Mouse (Mus musculus) embryo, embryonic 9.5 days (tissue): Measurements from ENCODE around the gene Mmp3.
"Not testable (repeated sequence)": the region's sequence is repeated elsewhere in the genome, so short reads cannot be mapped to it uniquely, and the experiment has no call there.

Source experiments
- DNase-seq: peaks from one replicate; pipeline ENCODE4 v3.0.0-alpha.2; 2017; ENCODE audit errors: extremely low spot score

Mmp3 gene

GRCm38 (mm10) chr9:7445522-7445921 lies at the start of gene Mmp3:
Mmp3 (plus strand) TSS chr9:7445822.
- DNase-seq = no peak

DNA sequence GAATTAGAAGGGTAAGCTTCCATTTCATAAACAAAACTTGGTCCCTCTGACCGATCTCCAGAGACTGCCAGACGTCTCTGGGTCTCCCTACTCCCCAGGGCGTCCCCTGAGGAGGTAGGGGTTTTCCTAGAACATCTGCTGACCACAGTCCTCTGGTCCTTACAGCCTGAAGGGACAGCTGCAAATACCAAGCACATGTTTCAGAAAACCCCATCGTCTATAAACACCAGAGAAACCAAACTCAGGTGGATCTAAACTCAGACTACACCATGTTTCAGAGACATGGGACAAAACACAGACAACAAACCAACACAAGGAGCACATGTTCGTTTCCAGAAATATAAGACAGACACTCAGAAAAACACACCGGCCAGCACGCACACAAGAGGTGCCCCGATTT lies 49.1 kb upstream of the Mmp3 start:
- DNase-seq = not testable (repeated sequence)

GRCm38 (mm10) chr9:7453302-7453701 lies 7.7 kb downstream of the Mmp3 start:
- DNase-seq = no peak

DNA sequence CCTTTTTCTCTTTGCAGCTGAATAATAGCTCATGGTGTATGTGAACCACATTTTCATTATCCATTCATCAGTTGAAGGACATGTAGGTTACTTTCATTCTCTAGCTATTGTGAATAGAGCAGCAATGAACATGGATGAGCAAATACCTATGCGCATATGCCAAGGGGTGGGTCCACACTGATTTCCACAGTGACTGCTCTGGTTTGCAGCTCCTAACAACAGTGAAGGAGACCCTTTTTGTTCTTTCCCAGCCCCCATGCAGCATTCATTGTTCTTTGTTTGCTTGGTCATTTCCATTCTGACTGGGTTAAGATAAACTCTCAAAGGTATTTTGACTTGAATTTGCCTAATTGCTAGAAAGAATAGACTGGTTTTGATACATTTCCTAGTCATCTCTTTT lies 24.6 kb downstream of the Mmp3 start:
- DNase-seq = no peak

- no peak for DNase-seq
These were observed 38.2 kb downstream of the Mmp3 start for GRCm38 (mm10) chr9:7483684-7484394.

DNA sequence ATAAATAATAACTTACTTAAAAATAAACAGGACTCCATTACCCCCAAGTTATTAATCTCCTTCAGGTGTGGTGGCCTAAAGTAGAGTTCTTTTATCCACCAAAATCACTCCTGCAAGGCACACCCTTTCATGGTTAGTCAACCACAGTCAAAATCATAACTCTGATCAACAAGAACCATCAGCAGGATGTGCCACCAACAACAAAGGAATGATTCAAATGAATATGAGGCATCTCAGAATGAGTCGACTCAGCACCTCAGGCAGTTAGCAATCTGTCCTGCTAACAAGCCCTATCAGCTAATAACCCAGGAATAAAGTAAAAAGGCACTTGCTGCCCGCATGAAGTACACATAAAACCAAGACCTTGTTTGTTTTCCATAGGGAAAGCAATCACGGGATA lies 55.5 kb downstream of the Mmp3 start:
- no peak for DNase-seq

DNA sequence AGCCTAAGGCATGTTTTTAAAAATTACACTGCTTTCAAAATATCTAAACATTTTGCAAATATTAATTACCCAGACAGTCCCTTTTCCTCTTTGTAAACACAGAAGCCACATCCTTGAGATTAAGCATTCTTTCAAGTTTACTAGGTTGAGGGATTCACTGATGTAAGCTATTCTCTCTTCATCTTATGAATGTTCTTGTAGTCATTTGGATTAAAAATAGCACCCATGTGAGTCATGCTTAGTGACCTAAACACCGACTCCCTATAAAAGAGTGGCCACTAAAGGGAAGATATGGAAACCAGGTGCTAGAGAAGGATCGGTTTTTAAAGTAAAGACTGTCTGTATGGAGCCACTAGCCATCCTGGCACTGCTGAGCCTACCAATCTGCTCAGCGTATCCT lies 56.4 kb downstream of the Mmp3 start, which contains the start of gene Mmp10:
Gene Mmp10, plus strand, starts transcription at position 302 of the 400 bp plus-strand sequence.
- DNase-seq = no peak
